Mouse (Mus musculus) neural tube, embryonic 15.5 days (tissue): ENCODE results near the gene Tmem26. TPM values are rescaled to one million over a fixed set of nuclear protein-coding genes. Genes with fewer than 3 reads are reported as not detected.
A peak's percentile ranks its signal among the peaks of the same experiment; 100 is the strongest.
"Not testable (repeated sequence)": the region's sequence is repeated elsewhere in the genome, so short reads cannot be mapped to it uniquely, and the experiment has no call there.

ENCODE experiments used
- ATAC-seq: fragments of 200-750 bp; cut with Nextera tagmentation; 2 replicates; pipeline ENCODE4 v1.8.0; 2017; ENCODE audit warnings: mild to moderate bottlenecking, moderate TSS enrichment, moderate library complexity; ENCODE audit not compliant: low FRiP score
- H3K27ac ChIP-seq: fragments of 300-500 bp; sonication (generic); replicated peaks from 2 replicates; pipeline ENCODE4 v1.5.1; 2015; ENCODE audit warnings: mild to moderate bottlenecking, inconsistent platforms
- H3K27me3 ChIP-seq: fragments of 300-500 bp; sonication (generic); replicated peaks from 2 replicates; pipeline ENCODE4 v1.6.1; 2015; ENCODE audit warnings: inconsistent platforms
- H3K36me3 ChIP-seq: fragments of 300-500 bp; sonication (generic); 2 replicates; pipeline ENCODE4 v1.6.1; 2015; ENCODE audit warnings: inconsistent platforms
- H3K4me1 ChIP-seq: fragments of 300-500 bp; sonication (generic); 2 replicates; pipeline ENCODE4 v1.6.1; 2015; ENCODE audit warnings: inconsistent platforms
- H3K4me2 ChIP-seq: fragments of 300-500 bp; sonication (generic); 2 replicates; pipeline ENCODE4 v1.6.1; 2015; ENCODE audit warnings: inconsistent platforms, mild to moderate bottlenecking, moderate library complexity
- H3K4me3 ChIP-seq: fragments of 300-500 bp; sonication (generic); replicated peaks from 2 replicates; pipeline ENCODE4 v1.5.1; 2015; ENCODE audit warnings: mild to moderate bottlenecking, inconsistent platforms
- H3K9ac ChIP-seq: fragments of 300-500 bp; sonication (generic); replicated peaks from 2 replicates; pipeline ENCODE4 v1.6.1; 2015; ENCODE audit warnings: mild to moderate bottlenecking, inconsistent platforms
- H3K9me3 ChIP-seq: fragments of 300-500 bp; sonication (generic); replicated peaks from 2 replicates; pipeline ENCODE4 v1.6.1; 2016; ENCODE audit warnings: inconsistent platforms
- WGBS: fragments of 180-500 bp; shearing (Covaris S2); methylation state at CpG from one replicate; pipeline ENCODE4 v1.1.7; 2015; ENCODE audit warnings: mixed read lengths; 5-methylcytosine and 5-hydroxymethylcytosine counted together
- polyA plus RNA-seq: library from polyadenylated mRNA; unstranded; fragments of >200 nt; fragmentation: Nextera tagmentation; extraction: Ambion mirVana; gene quantifications from 2 replicates; pipeline ENCODE4 v1.2.1, GENCODE M21; 2015

Gene Tmem26
- polyA plus RNA-seq, 1 experiment from 2014 or later, result 5.9 TPM

DNA sequence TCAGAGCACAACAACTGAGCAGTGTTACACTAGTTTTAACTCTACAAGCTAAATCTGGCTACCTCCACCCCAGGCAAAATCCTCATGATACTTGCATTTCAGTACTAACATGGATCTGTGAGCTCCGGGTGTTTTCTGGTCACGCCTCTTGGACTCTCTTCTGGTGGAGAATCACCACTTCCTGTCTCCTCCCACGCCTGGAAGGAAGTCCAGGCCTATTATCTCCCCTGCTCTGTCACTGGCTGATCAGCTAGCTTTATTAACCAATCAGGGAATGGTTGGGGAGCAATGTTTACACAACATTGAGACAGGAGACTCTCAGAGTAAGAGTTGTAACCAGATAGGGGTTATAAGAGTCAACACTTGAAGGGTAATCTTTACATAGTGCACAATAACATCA lies 9.1 kb upstream of the Tmem26 start:
- H3K4me3 ChIP-seq, result no peak overlapping the region
- no peaks in the 10 kb centered on the region for H3K9me3 ChIP-seq
- no peaks in the 10 kb centered on the region for H3K36me3 ChIP-seq
- H3K27me3 ChIP-seq, result no peaks in the 10 kb centered on the region
- no peak overlapping the region for H3K27ac ChIP-seq
- ATAC-seq, result no peak
- 91% methylated on average over 3 of the region's 3 CpGs for WGBS
- H3K4me2 ChIP-seq, result no peak overlapping the region
- H3K4me1 ChIP-seq, result no peaks in the 10 kb centered on the region
- H3K9ac ChIP-seq, result no peak overlapping the region

DNA sequence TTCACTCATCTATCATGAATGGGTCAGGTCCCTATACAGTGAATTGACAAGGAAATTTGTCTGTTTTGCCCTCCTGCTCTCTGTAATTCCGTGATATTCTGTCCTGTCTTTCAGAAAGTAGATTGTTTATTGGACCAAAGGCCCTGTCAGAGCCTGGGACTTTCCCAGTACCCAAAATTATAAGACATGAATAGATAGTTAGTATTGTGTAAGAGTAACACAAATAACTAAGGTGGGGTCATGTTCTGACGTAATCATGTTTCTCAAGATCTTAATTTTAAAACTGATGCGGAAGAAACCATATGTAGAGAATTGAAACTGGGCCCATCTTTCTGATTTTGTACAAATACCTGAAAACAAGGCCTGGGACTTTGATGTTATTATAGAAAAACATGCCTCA lies 8.1 kb upstream of the Tmem26 start:
- Histone ChIP-seq H3K4me2 (no peak overlapping the region), H3K27ac (no peak overlapping the region), H3K27me3 (no peaks in the 10 kb centered on the region), H3K36me3 (no peaks in the 10 kb centered on the region), H3K4me3 (no peak overlapping the region), H3K4me1 (no peaks in the 10 kb centered on the region), H3K9me3 (no peaks in the 10 kb centered on the region), H3K9ac (no peak overlapping the region)
- no peak for ATAC-seq
- WGBS, result 92% methylated on average over 3 of the region's 3 CpGs

DNA sequence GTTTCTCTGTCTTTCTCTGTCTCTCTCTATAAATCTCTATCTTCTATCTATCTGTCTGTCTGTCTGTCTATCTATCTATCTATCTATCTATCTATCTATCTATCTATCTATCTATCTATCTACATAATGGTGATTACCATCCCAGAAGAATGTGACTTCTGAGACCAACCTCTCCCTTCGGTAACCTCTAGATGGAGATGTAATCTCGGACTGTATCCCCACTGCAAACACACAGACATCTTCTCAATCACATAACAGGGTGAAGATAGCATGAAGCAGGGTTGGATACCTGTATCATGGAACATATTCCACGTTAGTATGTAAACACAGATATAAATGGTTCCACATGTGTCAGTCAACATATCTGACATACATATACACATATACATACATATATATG lies 5.1 kb upstream of the Tmem26 start:
- Histone ChIP-seq H3K9ac (no peak overlapping the region), H3K36me3 (no peaks in the 10 kb centered on the region), H3K27ac (no peak overlapping the region), H3K4me3 (no peak overlapping the region), H3K4me2 (no peak overlapping the region), H3K9me3 (no peaks in the 10 kb centered on the region), H3K27me3 (no peaks in the 10 kb centered on the region; the same call in none of the 2 replicates), H3K4me1 (peaks cover 2% of the 10 kb centered on the region)
- ATAC-seq, result no peak
- WGBS, result 82% methylated on average over 3 of the region's 3 CpGs

DNA sequence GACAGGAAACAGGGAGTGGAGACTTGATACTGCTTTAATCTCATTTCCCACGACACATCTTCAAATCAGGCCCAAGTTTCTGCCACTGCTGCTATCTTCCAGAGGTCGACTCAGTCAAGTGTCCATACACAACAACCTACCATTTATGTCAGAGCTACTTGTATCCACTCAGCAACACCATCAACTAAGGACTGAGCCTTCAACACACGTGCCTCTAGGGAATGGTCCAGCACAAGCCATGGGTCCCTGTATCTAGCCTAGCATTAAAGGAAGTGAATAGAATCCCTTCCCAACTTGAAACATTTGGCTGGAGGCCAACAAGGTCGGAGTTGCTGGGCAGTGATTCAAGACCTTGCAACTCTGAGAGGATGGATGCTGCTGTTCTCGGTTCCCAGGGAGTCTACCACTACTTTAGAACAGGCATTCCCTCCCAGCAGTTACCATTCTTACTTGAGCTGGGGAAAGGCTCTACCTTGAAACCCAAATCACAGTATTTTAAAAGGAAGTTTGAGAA lies 2.5 kb upstream of the Tmem26 start:
- no peaks in the 10 kb centered on the region; the same call in none of the 2 replicates for H3K27me3 ChIP-seq
- H3K4me2 ChIP-seq, result no peak overlapping the region
- no peak for ATAC-seq
- no peak overlapping the region for H3K9ac ChIP-seq
- no peak overlapping the region for H3K27ac ChIP-seq
- no peak overlapping the region for H3K4me3 ChIP-seq
- H3K9me3 ChIP-seq, result no peaks in the 10 kb centered on the region
- 68% methylated on average over 5 of the region's 5 CpGs for WGBS
- peaks cover 24% of the 10 kb centered on the region for H3K4me1 ChIP-seq
- H3K36me3 ChIP-seq, result no peaks in the 10 kb centered on the region

DNA sequence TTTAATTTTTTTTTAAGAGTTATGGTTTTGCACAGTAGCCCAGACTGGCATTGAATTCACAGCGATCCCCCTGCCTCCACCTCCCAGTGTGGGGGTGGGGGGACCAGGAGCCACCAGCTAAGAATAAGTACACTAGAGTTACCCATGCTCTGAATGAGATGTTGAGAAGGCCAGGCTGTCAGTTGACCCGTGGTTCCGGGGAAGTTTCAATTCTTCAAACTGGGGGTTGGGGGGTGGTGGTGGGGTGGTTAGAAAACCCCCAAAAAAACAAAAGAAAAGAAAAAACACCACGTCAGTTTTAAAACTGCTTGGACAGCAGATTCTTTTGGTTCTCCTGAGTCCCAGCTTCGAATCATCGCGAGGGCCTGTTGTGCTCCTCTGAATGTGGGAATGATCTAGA lies 431 bp upstream of the Tmem26 start:
- Histone ChIP-seq H3K9me3 (no peaks in the 10 kb centered on the region), H3K4me2 (peak overlapping the region; percentile 86), H3K36me3 (no peaks in the 10 kb centered on the region), H3K27me3 (no peaks in the 10 kb centered on the region; the same call in none of the 2 replicates), H3K9ac (no peak overlapping the region), H3K4me1 (peaks cover 24% of the 10 kb centered on the region), H3K4me3 (peak overlapping the region; percentile 50; the same call in 1 of the 2 replicates), H3K27ac (no peak overlapping the region)
- ATAC-seq, result no peak
- 37% methylated on average over 7 of the region's 7 CpGs for WGBS

DNA sequence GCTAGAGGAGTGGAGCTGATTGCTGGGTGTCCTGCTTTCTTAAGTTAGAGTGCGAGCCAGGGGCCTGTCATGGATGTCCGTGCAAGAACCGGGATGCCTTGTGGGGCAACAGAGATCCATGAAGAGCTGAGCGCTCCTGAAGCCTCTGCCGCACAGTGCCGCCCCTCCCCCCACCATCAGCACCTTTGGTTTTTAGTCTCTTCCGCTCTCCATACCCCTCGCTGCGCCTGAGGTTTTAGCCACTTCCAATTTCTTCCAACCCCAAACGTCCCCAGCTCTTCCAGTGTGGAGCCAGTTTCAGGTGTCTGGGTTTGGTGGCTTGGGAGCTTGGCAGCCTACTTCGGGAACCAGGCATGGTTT lies 895 bp downstream of the Tmem26 start:
- peak overlapping the region; percentile 51 for H3K9ac ChIP-seq
- peaks cover 24% of the 10 kb centered on the region for H3K4me1 ChIP-seq
- WGBS, result 2% methylated on average over 11 of the region's 11 CpGs
- H3K36me3 ChIP-seq, result no peaks in the 10 kb centered on the region
- H3K27ac ChIP-seq, result no peak overlapping the region
- H3K27me3 ChIP-seq, result no peaks in the 10 kb centered on the region; the same call in none of the 2 replicates
- H3K4me2 ChIP-seq, result peak overlapping the region; percentile 86
- peak overlapping the region; percentile 50 for H3K4me3 ChIP-seq
- peak; percentile 73 for ATAC-seq
- no peaks in the 10 kb centered on the region for H3K9me3 ChIP-seq

DNA sequence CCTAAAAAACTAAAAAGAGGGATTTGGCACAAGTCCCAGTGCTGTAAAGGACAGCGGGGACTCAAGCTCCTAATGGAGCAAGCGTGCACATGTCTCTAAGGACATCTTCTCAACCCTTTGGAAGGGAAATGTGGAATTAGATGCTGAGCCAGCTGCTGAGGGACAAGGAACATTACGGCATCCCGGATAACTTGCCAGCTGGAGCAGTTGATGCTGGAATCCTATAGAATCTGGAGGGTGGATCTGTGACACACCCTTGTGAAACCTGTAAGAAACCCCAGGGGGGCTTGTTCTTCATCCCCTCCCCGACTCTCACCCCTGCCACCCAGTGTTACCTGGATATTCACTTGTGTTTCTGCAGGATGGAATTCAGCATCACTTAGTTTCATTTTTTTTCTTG lies 4.0 kb downstream of the Tmem26 start:
- Histone ChIP-seq H3K9ac (no peak overlapping the region), H3K9me3 (no peaks in the 10 kb centered on the region), H3K4me3 (no peak overlapping the region), H3K27ac (no peak overlapping the region), H3K36me3 (no peaks in the 10 kb centered on the region), H3K27me3 (no peaks in the 10 kb centered on the region; the same call in 1 of the 2 replicates), H3K4me2 (no peak overlapping the region), H3K4me1 (peaks cover 24% of the 10 kb centered on the region)
- no peak for ATAC-seq
- WGBS, result 69% methylated on average over 5 of the region's 5 CpGs

DNA sequence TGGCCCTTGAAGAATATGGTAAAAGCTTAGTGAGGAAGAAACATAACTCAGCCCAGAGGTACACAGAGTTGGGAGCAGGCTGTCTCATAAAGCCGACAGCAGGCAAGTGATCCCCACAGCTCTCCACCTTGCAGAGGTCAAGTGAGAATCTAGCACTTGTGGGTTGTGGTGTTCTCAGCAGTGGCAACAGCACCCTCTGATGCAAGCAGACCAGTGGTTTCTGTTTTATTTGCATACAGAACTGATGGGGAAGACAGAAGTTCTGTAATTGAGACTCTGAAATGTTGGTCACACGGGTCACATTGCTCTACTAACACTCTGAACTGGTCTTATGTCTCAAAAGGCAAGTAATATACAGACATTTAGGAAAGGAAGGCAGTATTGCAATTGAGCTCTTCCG lies 12.2 kb downstream of the Tmem26 start:
- Histone ChIP-seq H3K4me2 (no peak overlapping the region), H3K9ac (no peak overlapping the region), H3K27ac (no peak overlapping the region), H3K9me3 (no peaks in the 10 kb centered on the region), H3K4me3 (no peak overlapping the region), H3K27me3 (no peaks in the 10 kb centered on the region), H3K36me3 (no peaks in the 10 kb centered on the region), H3K4me1 (no peaks in the 10 kb centered on the region)
- WGBS, result 81% methylated on average over 3 of the region's 3 CpGs
- ATAC-seq, result no peak

DNA sequence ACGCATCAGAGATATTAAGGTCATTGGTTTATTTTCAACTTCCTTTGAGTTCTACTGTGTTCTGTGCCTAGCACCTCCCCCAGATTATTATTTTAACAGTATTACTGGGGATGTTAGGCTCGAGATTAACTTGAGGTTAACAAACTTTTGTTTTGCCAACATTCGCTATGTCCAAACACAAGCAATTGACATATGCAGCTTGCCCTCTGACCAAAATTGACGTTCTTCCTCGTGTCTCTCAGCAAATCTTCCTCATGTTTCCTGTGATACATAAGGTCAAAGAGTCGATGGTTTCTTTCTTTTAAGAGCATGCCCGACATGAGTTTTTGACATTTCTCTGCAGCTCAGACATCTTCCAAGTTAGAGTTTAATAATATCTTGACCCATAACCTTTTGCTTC lies 13.9 kb downstream of the Tmem26 start:
- H3K4me1 ChIP-seq, result no peaks in the 10 kb centered on the region
- H3K27ac ChIP-seq, result no peak overlapping the region
- H3K4me3 ChIP-seq, result no peak overlapping the region
- no peaks in the 10 kb centered on the region for H3K36me3 ChIP-seq
- H3K27me3 ChIP-seq, result no peaks in the 10 kb centered on the region
- H3K9ac ChIP-seq, result no peak overlapping the region
- no peak for ATAC-seq
- no peak overlapping the region for H3K4me2 ChIP-seq
- 80% methylated on average over 7 of the region's 7 CpGs for WGBS
- no peaks in the 10 kb centered on the region for H3K9me3 ChIP-seq

DNA sequence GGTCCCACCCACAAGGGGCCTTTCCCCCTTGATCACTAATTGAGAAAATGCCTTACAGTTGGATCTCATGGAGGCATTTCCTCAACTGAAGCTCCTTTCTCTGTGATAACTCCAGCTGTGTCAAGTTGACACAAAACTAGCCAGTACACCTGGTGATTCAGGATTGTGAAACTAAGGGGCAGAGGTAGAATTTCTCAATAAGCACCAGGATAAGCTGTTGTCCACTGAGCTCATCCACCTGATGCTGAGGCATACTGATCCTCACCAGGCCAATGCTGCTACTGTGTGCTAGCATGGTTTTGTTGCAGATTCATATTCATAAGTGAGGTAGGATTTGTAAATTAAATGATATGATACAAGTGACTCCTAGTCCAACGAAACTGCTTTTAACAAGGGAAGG lies 15.5 kb downstream of the Tmem26 start:
- H3K27ac ChIP-seq, H3K27me3 ChIP-seq, H3K4me3 ChIP-seq, H3K9ac ChIP-seq, H3K9me3 ChIP-seq, ATAC-seq, H3K36me3 ChIP-seq, H3K4me2 ChIP-seq, H3K4me1 ChIP-seq: not testable (repeated sequence)
- WGBS, result 92% methylated on average over 1 of the region's 1 CpGs

DNA sequence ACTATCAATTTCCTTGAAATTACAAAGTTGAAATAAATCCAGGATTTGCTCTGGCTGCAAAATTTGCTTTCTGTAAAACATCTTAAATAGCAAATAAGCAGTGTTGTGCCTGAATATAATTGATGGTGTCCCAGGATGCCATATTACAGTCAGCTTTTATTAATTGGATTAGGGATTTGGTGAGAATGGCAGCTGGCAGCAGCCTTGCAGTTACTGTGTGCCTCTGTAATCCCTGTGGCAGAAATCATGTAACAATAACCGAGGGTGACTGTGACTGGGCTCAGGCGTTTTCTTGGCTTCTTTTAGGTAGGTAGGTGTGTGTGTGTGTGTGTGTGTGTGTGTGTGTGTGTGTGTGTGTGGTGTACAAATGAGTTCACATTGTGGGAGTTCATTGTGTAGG lies 16.8 kb downstream of the Tmem26 start:
- 49% methylated on average over 2 of the region's 2 CpGs for WGBS
- Histone ChIP-seq H3K4me2 (no peak overlapping the region), H3K27ac (no peak overlapping the region), H3K4me3 (no peak overlapping the region), H3K9ac (no peak overlapping the region), H3K36me3 (no peaks in the 10 kb centered on the region), H3K27me3 (no peaks in the 10 kb centered on the region), H3K4me1 (no peaks in the 10 kb centered on the region), H3K9me3 (no peaks in the 10 kb centered on the region)
- ATAC-seq, result no peak

DNA sequence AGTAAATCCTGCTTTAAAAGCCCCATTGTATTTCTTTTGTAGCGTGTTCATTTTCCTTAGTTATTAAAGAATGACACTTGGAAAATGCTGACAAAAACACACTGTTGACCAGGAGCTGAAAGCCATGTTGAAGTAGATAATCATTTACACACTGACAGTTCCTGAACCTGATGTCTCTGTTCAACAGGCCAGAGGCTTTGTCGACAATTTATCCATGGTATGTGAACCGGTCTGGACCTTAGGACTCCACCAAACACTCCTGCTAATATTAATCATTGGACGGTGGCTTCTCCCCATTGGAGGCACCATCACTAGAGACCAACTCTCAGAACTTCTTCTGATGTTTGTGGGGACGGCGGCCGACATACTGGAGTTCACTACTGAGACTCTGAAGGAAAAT lies 27.5 kb downstream of the Tmem26 start:
- H3K4me2 ChIP-seq, result no peak overlapping the region
- no peak overlapping the region for H3K4me3 ChIP-seq
- H3K9me3 ChIP-seq, result no peaks in the 10 kb centered on the region
- no peak for ATAC-seq
- no peaks in the 10 kb centered on the region for H3K36me3 ChIP-seq
- peaks cover 4% of the 10 kb centered on the region; the same call in 1 of the 2 replicates for H3K4me1 ChIP-seq
- no peak overlapping the region for H3K9ac ChIP-seq
- H3K27me3 ChIP-seq, result no peaks in the 10 kb centered on the region
- no peak overlapping the region for H3K27ac ChIP-seq
- WGBS, result 91% methylated on average over 7 of the region's 7 CpGs

DNA sequence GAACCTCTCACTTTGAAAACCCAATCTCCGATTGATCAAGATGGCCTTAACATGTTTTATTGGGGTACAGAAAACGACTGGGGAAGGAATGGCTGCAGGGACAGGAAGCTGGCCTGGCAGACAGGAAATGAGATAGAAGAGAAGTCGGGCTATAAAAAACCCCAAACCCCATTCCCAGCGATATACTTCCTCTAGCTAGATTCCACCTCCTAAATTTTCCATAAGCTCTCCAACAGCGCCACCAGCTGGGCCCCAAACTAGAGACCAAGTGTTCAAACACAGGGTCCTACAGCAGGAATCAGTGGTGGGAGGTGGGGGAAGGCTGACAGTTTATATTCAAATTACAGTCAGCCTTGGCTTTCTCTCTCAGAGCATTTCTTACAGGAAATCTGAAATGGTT lies 35.8 kb downstream of the Tmem26 start:
- H3K4me2 ChIP-seq, result no peak overlapping the region
- no peak overlapping the region for H3K9ac ChIP-seq
- no peak overlapping the region for H3K4me3 ChIP-seq
- 54% methylated on average over 5 of the region's 5 CpGs for WGBS
- H3K36me3 ChIP-seq, result no peaks in the 10 kb centered on the region
- no peak overlapping the region for H3K27ac ChIP-seq
- no peaks in the 10 kb centered on the region for H3K9me3 ChIP-seq
- no peaks in the 10 kb centered on the region for H3K4me1 ChIP-seq
- H3K27me3 ChIP-seq, result no peaks in the 10 kb centered on the region
- no peak for ATAC-seq
